Mouse (Mus musculus) central nervous system, embryonic 18 days (tissue): Measurements from ENCODE around the gene Aldh1a3. TPM values are rescaled to one million over a fixed set of nuclear protein-coding genes. Genes with fewer than 3 reads are reported as not detected.

ENCODE experiments used
- polyA plus RNA-seq: library from polyadenylated mRNA; depleted of rRNA; stranded (reverse); fragments of >200 nt; gene quantifications from 2 replicates; pipeline ENCODE4 v1.2.3, GENCODE M21; 2012; rRNA removed

Gene Aldh1a3
- polyA plus RNA-seq: 0.80 and 1.6 TPM in 2 replicates

GRCm38 (mm10) chr7:66427437-66428161 is at the start of gene Aldh1a3:
Gene Aldh1a3, minus strand, starts transcription at chr7:66427517.

GRCm38 (mm10) chr7:66387813-66388521 is 39.4 kb downstream of the Aldh1a3 start, which contains the start of gene Lrrk1:
Gene Lrrk1, minus strand, starts transcription at chr7:66388350.

GRCm38 (mm10) chr7:66365904-66366303 is 61.4 kb downstream of the Aldh1a3 start, which contains the start of gene Gm10974:
Gene Gm10974, plus strand, starts transcription at chr7:66365905.

Other genes starting within 250 kb of the Aldh1a3 start
- not detected in 2 replicates for gene Gm10974, start 61.6 kb downstream of the Aldh1a3 start, polyA plus RNA-seq
- gene Lrrk1, start 39.2 kb downstream of the Aldh1a3 start, polyA plus RNA-seq: 2.8 and 3.7 TPM in 2 replicates